Mouse (Mus musculus) cortical plate, adult 2 months (tissue): ENCODE results near the gene Pcsk4.

Experiments used
- CTCF ChIP-seq: fragments of 200-500 bp; IDR thresholded peaks from 2 replicates; pipeline ENCODE4 v1.5.1; 2011; ENCODE audit warnings: mild to moderate bottlenecking, control low read depth, low read length; ENCODE audit not compliant: insufficient read depth; ENCODE audit errors: extremely low read depth
- POLR2A ChIP-seq: fragments of 200-500 bp; IDR thresholded peaks from 2 replicates; pipeline ENCODE4 v1.6.1; 2011; ENCODE audit warnings: mild to moderate bottlenecking, low read length, control low read depth; ENCODE audit not compliant: insufficient read depth; ENCODE audit errors: extremely low read depth

DNA sequence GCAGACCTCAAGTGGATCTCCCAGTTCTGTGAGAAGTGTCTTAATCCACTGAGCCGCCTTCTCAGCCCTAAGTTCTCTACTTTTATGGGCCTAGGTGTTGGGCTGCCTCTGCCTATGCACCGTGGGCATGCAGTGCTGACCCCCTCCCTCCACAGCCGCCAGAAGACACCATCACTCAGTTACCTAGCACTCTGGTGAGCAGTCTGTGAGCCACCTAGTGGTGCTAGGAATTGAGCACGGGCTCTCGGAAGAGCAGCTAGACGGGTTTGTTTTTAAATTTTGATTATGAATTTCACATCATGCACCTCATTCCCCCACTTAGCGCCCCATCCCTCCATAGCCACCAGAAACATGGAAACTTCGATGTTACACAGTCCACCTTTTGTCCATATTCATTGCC lies 40.6 kb downstream of the Pcsk4 start:
- TF ChIP-seq CTCF (peak; percentile 16; the same call in 1 of the 2 replicates), POLR2A (no peak)
